Mouse (Mus musculus): ENCODE data around the gene Dcp1b. TPM values are rescaled to one million over a fixed set of nuclear protein-coding genes. Genes with fewer than 3 reads are reported as not detected.

The Dcp1b gene
- polyA plus RNA-seq, 1 experiment from 2014 or later = 7.3 TPM

DNA sequence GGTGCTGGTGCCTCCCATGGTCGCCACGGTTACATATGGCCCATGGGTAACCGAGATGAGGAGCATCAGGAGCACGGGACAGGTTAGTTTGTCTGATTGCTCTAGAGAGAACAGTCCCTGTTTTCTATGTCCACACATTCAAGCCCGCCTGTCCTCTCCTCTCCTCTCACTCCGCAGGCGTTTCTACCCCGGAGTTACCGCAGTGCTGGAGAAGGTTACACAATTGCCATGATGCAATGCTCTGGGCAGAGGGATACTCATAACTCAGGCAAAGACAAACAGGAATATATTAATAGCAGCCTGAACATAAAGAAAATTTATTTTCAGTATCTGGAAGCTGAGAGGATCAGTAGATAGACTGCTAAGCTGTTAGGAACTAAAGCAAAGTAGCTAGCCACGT is 37.3 kb upstream of the Dcp1b start:
- DNase-seq (peak; percentile 30), ATAC-seq (ENCODE audit: insufficient read depth) (no peak)
- no peak overlapping the region for H3K27ac ChIP-seq (ENCODE audit: low read depth)
- no peaks in the 10 kb centered on the region for H3K9me3 ChIP-seq (ENCODE audit: low read depth, low read length)
- H3K4me2 ChIP-seq = no peak overlapping the region
- H3K27me3 ChIP-seq (ENCODE audit: insufficient read depth, low read length) = no peaks in the 10 kb centered on the region
- no peak overlapping the region for H3K9ac ChIP-seq
- 66% methylated on average over 10 of the region's 10 CpGs for WGBS
- TF ChIP-seq CTCF (IDR thresholded peaks at IDR 0.05; ENCODE audit: low read depth) = no peak
- no peaks in the 10 kb centered on the region for H3K36me3 ChIP-seq (ENCODE audit: insufficient read depth)
- no peak overlapping the region for H3K4me3 ChIP-seq (ENCODE audit: low read depth, low read length)
- H3K4me1 ChIP-seq (ENCODE audit: insufficient read depth) = no peaks in the 10 kb centered on the region

GRCm38 (mm10) chr6:119139561-119139960 is 35.5 kb upstream of the Dcp1b start:
- Histone ChIP-seq H3K4me2 (no peak overlapping the region), H3K4me1 (ENCODE audit: insufficient read depth) (no peaks in the 10 kb centered on the region), H3K4me3 (ENCODE audit: low read depth, low read length) (no peak overlapping the region), H3K9ac (no peak overlapping the region), H3K9me3 (ENCODE audit: low read depth, low read length) (no peaks in the 10 kb centered on the region), H3K27ac (ENCODE audit: low read depth) (no peak overlapping the region), H3K27me3 (ENCODE audit: insufficient read depth, low read length) (no peaks in the 10 kb centered on the region), H3K36me3 (ENCODE audit: insufficient read depth) (no peaks in the 10 kb centered on the region)
- WGBS = 5% methylated on average over 7 of the region's 7 CpGs
- TF ChIP-seq CTCF (IDR thresholded peaks at IDR 0.05; ENCODE audit: low read depth) = no peak
- DNase-seq (peak; percentile 48), ATAC-seq (ENCODE audit: insufficient read depth) (peak; percentile 47; the same call in 1 of the 2 replicates)

DNA sequence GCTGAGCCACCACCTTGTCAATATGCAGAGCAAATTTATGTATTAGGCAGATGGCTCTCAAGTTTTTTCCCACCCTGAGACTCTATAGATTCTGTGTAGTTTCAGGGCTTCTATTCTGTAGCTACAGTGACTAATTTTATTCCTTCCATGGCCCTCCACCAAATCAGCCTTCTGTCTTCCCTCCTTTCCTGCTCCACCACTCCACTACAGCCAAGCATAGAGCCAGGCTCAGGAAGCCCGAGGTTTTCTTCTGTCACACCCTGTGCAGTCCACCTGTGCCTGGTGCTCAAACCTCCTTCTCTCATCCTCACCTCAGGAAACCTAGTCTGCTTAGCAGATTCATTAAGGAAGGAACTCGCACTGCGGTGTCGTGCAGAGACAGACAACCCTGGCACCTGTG is 29.9 kb upstream of the Dcp1b start:
- no peak overlapping the region for H3K4me2 ChIP-seq
- no peaks in the 10 kb centered on the region for H3K4me1 ChIP-seq (ENCODE audit: insufficient read depth)
- H3K27ac ChIP-seq (ENCODE audit: low read depth) = no peak overlapping the region
- no peaks in the 10 kb centered on the region for H3K9me3 ChIP-seq (ENCODE audit: low read depth, low read length)
- H3K9ac ChIP-seq = no peak overlapping the region
- no peak overlapping the region for H3K4me3 ChIP-seq (ENCODE audit: low read depth, low read length)
- DNase-seq = no peak
- 35% methylated on average over 4 of the region's 4 CpGs for WGBS
- TF ChIP-seq CTCF (IDR thresholded peaks at IDR 0.05; ENCODE audit: low read depth) = no peak
- ATAC-seq (ENCODE audit: insufficient read depth) = no peak
- H3K27me3 ChIP-seq (ENCODE audit: insufficient read depth, low read length) = no peaks in the 10 kb centered on the region
- no peaks in the 10 kb centered on the region for H3K36me3 ChIP-seq (ENCODE audit: insufficient read depth)

DNA sequence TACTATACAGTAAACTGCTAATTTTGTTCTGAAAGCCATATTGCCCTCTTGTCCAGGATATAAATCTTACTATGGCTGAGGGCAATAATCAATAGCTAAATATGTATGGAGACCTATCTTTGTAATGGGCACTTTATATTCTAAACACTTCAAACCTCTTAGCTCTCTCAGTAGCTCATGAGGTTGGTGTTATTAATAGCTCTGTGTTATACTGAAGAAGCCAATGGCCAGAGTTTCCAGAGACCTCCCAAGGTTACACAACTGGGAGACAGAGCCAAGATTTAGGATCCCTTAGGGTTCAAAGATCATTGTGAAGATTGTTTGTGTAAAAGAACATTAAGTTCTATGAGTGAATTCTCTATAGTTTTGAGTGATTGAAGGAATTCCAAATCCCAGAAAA is 9.4 kb upstream of the Dcp1b start:
- Histone ChIP-seq H3K36me3 (ENCODE audit: insufficient read depth) (no peaks in the 10 kb centered on the region), H3K9ac (no peak overlapping the region), H3K9me3 (ENCODE audit: low read depth, low read length) (no peaks in the 10 kb centered on the region), H3K27ac (ENCODE audit: low read depth) (no peak overlapping the region), H3K4me3 (ENCODE audit: low read depth, low read length) (no peak overlapping the region), H3K4me1 (ENCODE audit: insufficient read depth) (no peaks in the 10 kb centered on the region), H3K27me3 (ENCODE audit: insufficient read depth, low read length) (no peaks in the 10 kb centered on the region), H3K4me2 (no peak overlapping the region)
- no peak for TF ChIP-seq CTCF (IDR thresholded peaks at IDR 0.05; ENCODE audit: low read depth)
- ATAC-seq (ENCODE audit: insufficient read depth) (no peak), DNase-seq (no peak)

GRCm38 (mm10) chr6:119174307-119175074 is 562 bp upstream of the Dcp1b start:
- 55% methylated on average over 12 of the region's 12 CpGs for WGBS
- no peaks in the 10 kb centered on the region for H3K9me3 ChIP-seq (ENCODE audit: low read depth, low read length)
- peak overlapping the region; percentile 73; the same call in 1 of the 2 replicates for H3K9ac ChIP-seq
- no peaks in the 10 kb centered on the region for H3K36me3 ChIP-seq (ENCODE audit: insufficient read depth)
- H3K4me2 ChIP-seq = peak overlapping the region; percentile 70
- no peaks in the 10 kb centered on the region for H3K27me3 ChIP-seq (ENCODE audit: insufficient read depth, low read length)
- no peak for DNase-seq
- no peak overlapping the region for H3K27ac ChIP-seq (ENCODE audit: low read depth)
- no peaks in the 10 kb centered on the region for H3K4me1 ChIP-seq (ENCODE audit: insufficient read depth)
- peak overlapping the region; percentile 83 for H3K4me3 ChIP-seq (ENCODE audit: low read depth, low read length)
- TF ChIP-seq CTCF (IDR thresholded peaks at IDR 0.05; ENCODE audit: low read depth) = no peak
- ATAC-seq (ENCODE audit: insufficient read depth) = no peak

- ATAC-seq (ENCODE audit: insufficient read depth) (no peak), DNase-seq (no peak)
- H3K4me3 ChIP-seq (ENCODE audit: low read depth, low read length) = peak overlapping the region; percentile 83
- no peak for TF ChIP-seq CTCF (IDR thresholded peaks at IDR 0.05; ENCODE audit: low read depth)
- H3K4me1 ChIP-seq (ENCODE audit: insufficient read depth) = no peaks in the 10 kb centered on the region
- H3K9me3 ChIP-seq (ENCODE audit: low read depth, low read length) = no peaks in the 10 kb centered on the region
- peak overlapping the region; percentile 73; the same call in 1 of the 2 replicates for H3K9ac ChIP-seq
- no peaks in the 10 kb centered on the region for H3K36me3 ChIP-seq (ENCODE audit: insufficient read depth)
- H3K27me3 ChIP-seq (ENCODE audit: insufficient read depth, low read length) = no peaks in the 10 kb centered on the region
- WGBS = 66% methylated on average over 7 of the region's 7 CpGs
- H3K4me2 ChIP-seq = peak overlapping the region; percentile 70
- H3K27ac ChIP-seq (ENCODE audit: low read depth) = no peak overlapping the region
These were observed 1.1 kb downstream of the Dcp1b start for GRCm38 (mm10) chr6:119176103-119176502.

DNA sequence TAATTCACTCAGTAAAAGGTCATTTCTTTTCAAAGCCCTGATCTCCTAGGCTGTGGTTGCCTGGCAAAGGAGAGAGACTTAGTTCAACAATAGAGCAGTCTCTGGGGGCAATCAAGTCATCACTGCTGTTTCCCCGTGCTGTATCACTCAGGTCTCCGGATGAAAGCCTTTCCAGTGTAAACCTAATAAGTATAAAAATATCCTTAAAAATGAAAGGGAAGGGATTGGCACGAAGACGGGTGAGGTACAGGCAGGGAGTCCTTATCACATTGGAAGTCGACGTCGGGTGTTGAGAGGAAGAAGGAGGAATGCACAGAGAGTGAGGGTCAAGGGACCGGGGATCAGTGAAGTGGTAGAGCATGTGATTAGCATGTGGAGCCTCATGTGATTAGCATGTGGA is 2.0 kb downstream of the Dcp1b start:
- no peak for TF ChIP-seq CTCF (IDR thresholded peaks at IDR 0.05; ENCODE audit: low read depth)
- Histone ChIP-seq H3K9ac (no peak overlapping the region), H3K27ac (ENCODE audit: low read depth) (no peak overlapping the region), H3K27me3 (ENCODE audit: insufficient read depth, low read length) (no peaks in the 10 kb centered on the region), H3K9me3 (ENCODE audit: low read depth, low read length) (no peaks in the 10 kb centered on the region), H3K4me3 (ENCODE audit: low read depth, low read length) (no peak overlapping the region), H3K36me3 (ENCODE audit: insufficient read depth) (no peaks in the 10 kb centered on the region), H3K4me1 (ENCODE audit: insufficient read depth) (no peaks in the 10 kb centered on the region), H3K4me2 (no peak overlapping the region; the same call in 1 of the 2 replicates)
- DNase-seq (no peak), ATAC-seq (ENCODE audit: insufficient read depth) (no peak)
- 45% methylated on average over 8 of the region's 8 CpGs for WGBS
